Mouse (Mus musculus): Measurements from ENCODE around the gene Prss54. TPM values are rescaled to one million over a fixed set of nuclear protein-coding genes. Genes with fewer than 3 reads are reported as not detected.

Gene Prss54
- not detected in 2 replicates for polyA plus RNA-seq (2015; fragmentation: Nextera tagmentation; extraction: Ambion mirVana)

GRCm38 (mm10) chr8:95576240-95576639, at the start of gene Prss54:
Gene Prss54, minus strand, starts transcription at chr8:95576340.

GRCm38 (mm10) chr8:95533584-95534387, 42.4 kb downstream of the Prss54 start, which contains the start of gene Ccdc113:
Gene Ccdc113, plus strand, starts transcription at chr8:95534085.

Other genes with a start within 250 kb of the Prss54 start
- gene Zfp319, start 244.4 kb downstream of the Prss54 start, polyA plus RNA-seq (2015; fragmentation: Nextera tagmentation; extraction: Ambion mirVana) = 3.6 and 3.7 TPM in 2 replicates
- 36.5 and 37.2 TPM in 2 replicates for gene Usb1, start 244.1 kb downstream of the Prss54 start, polyA plus RNA-seq (2015; fragmentation: Nextera tagmentation; extraction: Ambion mirVana)
- 7.3 and 7.8 TPM in 2 replicates for gene Mmp15, start 224.1 kb downstream of the Prss54 start, polyA plus RNA-seq (2015; fragmentation: Nextera tagmentation; extraction: Ambion mirVana)
- 64.7 and 65.2 TPM in 2 replicates for gene Cfap20, start 141.5 kb downstream of the Prss54 start, polyA plus RNA-seq (2015; fragmentation: Nextera tagmentation; extraction: Ambion mirVana)
- 5.8 and 7.1 TPM in 2 replicates for gene Csnk2a2, start 86.3 kb downstream of the Prss54 start, polyA plus RNA-seq (2015; fragmentation: Nextera tagmentation; extraction: Ambion mirVana)
- gene Ccdc113, start 42.3 kb downstream of the Prss54 start, polyA plus RNA-seq (2015; fragmentation: Nextera tagmentation; extraction: Ambion mirVana) = 0.39 and 0.45 TPM in 2 replicates
- gene Gins3, start 57.1 kb upstream of the Prss54 start, polyA plus RNA-seq (2015; fragmentation: Nextera tagmentation; extraction: Ambion mirVana) = 4.9 and 6.5 TPM in 2 replicates
- 17.6 and 25.0 TPM in 2 replicates for gene Ndrg4, start 100.6 kb upstream of the Prss54 start, polyA plus RNA-seq (2015; fragmentation: Nextera tagmentation; extraction: Ambion mirVana)
- gene Setd6, start 139.5 kb upstream of the Prss54 start, polyA plus RNA-seq (2015; fragmentation: Nextera tagmentation; extraction: Ambion mirVana) = 14.0 and 17.8 TPM in 2 replicates
- 19.4 and 20.9 TPM in 2 replicates for gene Cnot1, start 231.1 kb upstream of the Prss54 start, polyA plus RNA-seq (2015; fragmentation: Nextera tagmentation; extraction: Ambion mirVana)
- 310 and 377 TPM in 2 replicates for gene Sap18b, start 249.0 kb upstream of the Prss54 start, polyA plus RNA-seq (2015; fragmentation: Nextera tagmentation; extraction: Ambion mirVana)